Mouse (Mus musculus) lung, embryonic 14.5 days (tissue): Measurements from ENCODE around the gene Thop1. TPM values are rescaled to one million over a fixed set of nuclear protein-coding genes. Genes with fewer than 3 reads are reported as not detected.

Experiments used
- ATAC-seq: fragments of 200-750 bp; cut with Nextera tagmentation; 2 replicates; pipeline ENCODE4 v1.8.0; 2017; ENCODE audit warnings: mild to moderate bottlenecking, moderate TSS enrichment, moderate library complexity; ENCODE audit not compliant: insufficient read depth
- DNase-seq: peaks from one replicate; pipeline ENCODE4 v3.0.0-alpha.2; 2015
- H3K27ac ChIP-seq: fragments of 300-500 bp; sonication (generic); 2 replicates; pipeline ENCODE4 v1.5.1; 2014; ENCODE audit warnings: low read depth, mild to moderate bottlenecking, moderate library complexity
- H3K27me3 ChIP-seq: fragments of 300-500 bp; sonication (generic); 2 replicates; pipeline ENCODE4 v1.6.1; 2014; ENCODE audit warnings: low read length, control low read depth; ENCODE audit not compliant: insufficient read depth
- H3K36me3 ChIP-seq: fragments of 300-500 bp; sonication (generic); 2 replicates; pipeline ENCODE4 v1.6.1; 2014; ENCODE audit warnings: control low read depth; ENCODE audit not compliant: insufficient read depth
- H3K4me1 ChIP-seq: fragments of 300-500 bp; sonication (generic); 2 replicates; pipeline ENCODE4 v1.6.1; 2014; ENCODE audit warnings: antibody characterized with exemption, control low read depth; ENCODE audit not compliant: insufficient read depth
- H3K4me2 ChIP-seq: fragments of 300-500 bp; sonication (generic); 2 replicates; pipeline ENCODE4 v1.6.1; 2014; ENCODE audit warnings: mild to moderate bottlenecking
- H3K4me3 ChIP-seq: fragments of 300-500 bp; sonication (generic); 2 replicates; pipeline ENCODE4 v1.5.1; 2014; ENCODE audit warnings: low read depth, low read length
- H3K9ac ChIP-seq: fragments of 300-500 bp; sonication (generic); 2 replicates; pipeline ENCODE4 v1.6.1; 2014
- H3K9me3 ChIP-seq: fragments of 300-500 bp; sonication (generic); 2 replicates; pipeline ENCODE4 v1.6.1; 2016; ENCODE audit warnings: low read depth, low read length, control low read depth
- CTCF ChIP-seq: IDR thresholded peaks from 2 replicates; pipeline ENCODE4 v1.5.1; 2016; ENCODE audit warnings: antibody characterized with exemption, low read depth
- WGBS: fragments of 180-500 bp; shearing (Covaris S2); extraction: QIAGEN DNeasy Blood & Tissue Kit; methylation state at CpG from one replicate; pipeline ENCODE4 v1.1.7; 2014; 5-methylcytosine and 5-hydroxymethylcytosine counted together
- polyA plus RNA-seq: library from polyadenylated mRNA; unstranded; fragments of >200 nt; fragmentation: Nextera tagmentation; extraction: Ambion mirVana; gene quantifications from 2 replicates; pipeline ENCODE4 v1.2.1, GENCODE M21; 2014

Gene Thop1
- polyA plus RNA-seq, 1 experiment from 2014 or later, result 55.9 TPM

- Histone ChIP-seq H3K36me3 (peaks cover 11% of the 10 kb centered on the region; the same call in 1 of the 2 replicates), H3K4me3 (no peak overlapping the region), H3K4me2 (no peak overlapping the region), H3K4me1 (no peaks in the 10 kb centered on the region), H3K27me3 (peaks cover 30% of the 10 kb centered on the region), H3K27ac (no peak overlapping the region), H3K9ac (no peak overlapping the region), H3K9me3 (no peaks in the 10 kb centered on the region)
- no peak for TF ChIP-seq CTCF
- no peak for ATAC-seq
- 88% methylated on average over 5 of the region's 5 CpGs for WGBS
- DNase-seq, result no peak
Observed at GRCm38 (mm10) chr10:81026857-81027256, 43.0 kb upstream of the Thop1 start.

- Histone ChIP-seq H3K9me3 (no peaks in the 10 kb centered on the region), H3K4me1 (no peaks in the 10 kb centered on the region), H3K4me2 (no peak overlapping the region), H3K27me3 (peaks cover 25% of the 10 kb centered on the region), H3K4me3 (no peak overlapping the region), H3K36me3 (peaks cover 13% of the 10 kb centered on the region; the same call in 1 of the 2 replicates), H3K9ac (no peak overlapping the region), H3K27ac (no peak overlapping the region)
- no peak for DNase-seq
- no peak for ATAC-seq
- TF ChIP-seq CTCF, result no peak
- WGBS, result 60% methylated on average over 4 of the region's 4 CpGs
Observed at GRCm38 (mm10) chr10:81027331-81027730, 42.5 kb upstream of the Thop1 start.

GRCm38 (mm10) chr10:81028219-81028618 lies 41.6 kb upstream of the Thop1 start:
- H3K9me3 ChIP-seq, result no peaks in the 10 kb centered on the region
- no peak for TF ChIP-seq CTCF
- H3K4me1 ChIP-seq, result no peaks in the 10 kb centered on the region
- DNase-seq (no peak), ATAC-seq (no peak)
- H3K36me3 ChIP-seq, result peaks cover 17% of the 10 kb centered on the region; the same call in 1 of the 2 replicates
- H3K4me2 ChIP-seq, result no peak overlapping the region
- no peak overlapping the region for H3K4me3 ChIP-seq
- no peak overlapping the region for H3K27ac ChIP-seq
- H3K9ac ChIP-seq, result no peak overlapping the region
- peaks cover 22% of the 10 kb centered on the region for H3K27me3 ChIP-seq

- no peaks in the 10 kb centered on the region for H3K4me1 ChIP-seq
- no peak overlapping the region for H3K4me3 ChIP-seq
- peaks cover 17% of the 10 kb centered on the region; the same call in 1 of the 2 replicates for H3K36me3 ChIP-seq
- ATAC-seq (no peak), DNase-seq (no peak)
- TF ChIP-seq CTCF, result no peak
- 61% methylated on average over 10 of the region's 10 CpGs for WGBS
- H3K4me2 ChIP-seq, result no peak overlapping the region
- H3K9ac ChIP-seq, result no peak overlapping the region
- no peak overlapping the region for H3K27ac ChIP-seq
- H3K9me3 ChIP-seq, result no peaks in the 10 kb centered on the region
- H3K27me3 ChIP-seq, result peaks cover 20% of the 10 kb centered on the region
Observed at GRCm38 (mm10) chr10:81029031-81029430, 40.8 kb upstream of the Thop1 start.

GRCm38 (mm10) chr10:81033586-81033985 lies 36.2 kb upstream of the Thop1 start:
- Histone ChIP-seq H3K9ac (no peak overlapping the region), H3K4me2 (no peak overlapping the region)
- WGBS, result 71% methylated on average over 10 of the region's 10 CpGs

GRCm38 (mm10) chr10:81036251-81036650 lies 33.6 kb upstream of the Thop1 start:
- no peak overlapping the region for H3K27ac ChIP-seq
- DNase-seq, result peak; percentile 33
- H3K4me1 ChIP-seq, result no peaks in the 10 kb centered on the region
- no peak for ATAC-seq
- H3K4me3 ChIP-seq, result no peak overlapping the region
- H3K9ac ChIP-seq, result no peak overlapping the region
- peaks cover 8% of the 10 kb centered on the region; the same call in 1 of the 2 replicates for H3K36me3 ChIP-seq
- TF ChIP-seq CTCF, result peak; percentile 32; the same call in 1 of the 2 replicates
- no peaks in the 10 kb centered on the region for H3K9me3 ChIP-seq
- no peak overlapping the region for H3K4me2 ChIP-seq
- H3K27me3 ChIP-seq, result no peaks in the 10 kb centered on the region
- whole genome bisulfite sequencing, result 75% methylated on average over 7 of the region's 7 CpGs

More at GRCm38 (mm10) chr10:81033586-81033985, 36.2 kb upstream of the Thop1 start:
- ATAC-seq (no peak), DNase-seq (no peak)
- no peak overlapping the region for H3K27ac ChIP-seq
- H3K4me3 ChIP-seq, result no peak overlapping the region
- TF ChIP-seq CTCF, result no peak
- no peaks in the 10 kb centered on the region for H3K4me1 ChIP-seq
- no peaks in the 10 kb centered on the region for H3K27me3 ChIP-seq
- H3K9me3 ChIP-seq, result no peaks in the 10 kb centered on the region
- H3K36me3 ChIP-seq, result peaks cover 17% of the 10 kb centered on the region; the same call in 1 of the 2 replicates

GRCm38 (mm10) chr10:81036988-81037580 lies 32.8 kb upstream of the Thop1 start, which contains the start of gene Slc39a3:
Slc39a3 (minus strand) TSS chr10:81037426.
- no peak for TF ChIP-seq CTCF
- Histone ChIP-seq H3K9ac (peak within 1 kb of the TSS; percentile 66), H3K9me3 (no peaks in the 10 kb centered on the region), H3K27ac (peak within 1 kb of the TSS; percentile 26), H3K4me3 (peak within 1 kb of the TSS; percentile 80), H3K36me3 (0 out of 2 replicates have a peak, but pooled peaks cover 6% of the 10 kb centered on the region), H3K4me1 (no peaks in the 10 kb centered on the region), H3K4me2 (peak within 1 kb of the TSS; percentile 71), H3K27me3 (no peaks in the 10 kb centered on the region)
- peak; percentile 99 for ATAC-seq
- peak; percentile 100 for DNase-seq
- WGBS, result under 1% methylated on average over 35 of the region's 35 CpGs
